15 mouse cellular contexts compared by ENCODE assay signal in the genomic region with DNA sequence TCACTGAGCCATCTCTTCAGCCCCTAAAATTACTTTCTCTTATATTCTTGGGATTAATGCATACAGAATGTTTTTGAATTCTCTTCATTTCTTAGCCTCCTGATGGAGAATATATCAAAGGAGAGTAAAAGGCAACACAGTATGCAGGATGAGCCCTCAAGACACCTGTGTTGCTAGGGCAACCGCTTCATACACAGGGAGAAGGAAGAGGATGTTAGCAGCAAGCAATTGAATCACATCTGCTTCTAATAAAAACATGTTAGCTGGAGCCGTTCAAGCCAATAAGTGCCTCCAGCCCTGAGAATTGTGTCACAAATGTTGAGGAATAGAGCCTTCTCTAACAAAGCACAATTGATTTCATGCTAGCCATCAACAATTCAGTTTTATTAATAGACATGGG.
DNase-seq lines count a peak whose midpoint lies in the region; ATAC-seq and TF ChIP-seq lines count a peak whose summit lies in the region.
"Had no signal": no experiment of that assay in that cellular context is flagged by ENCODE, and none has a peak within 500 bp of the region (broad histone marks: within the 10 kb centered on the region; RNA-seq: fewer than 3 reads in every experiment).

No protein-coding gene starts in this region.

- H3K36me3 ChIP-seq in forebrain, embryonic 14.5 days (ENCODE audit: control insufficient read depth, insufficient read depth, low read length) = no peaks in the 10 kb centered on the region
- no peaks in the 10 kb centered on the region for H3K36me3 ChIP-seq in forebrain, embryonic 10.5 days (replicated peaks)
- no peaks in the 10 kb centered on the region for H3K36me3 ChIP-seq in hindbrain, embryonic 16.5 days (ENCODE audit: control insufficient read depth, insufficient read depth, low read length)
- no peaks in the 10 kb centered on the region for H3K36me3 ChIP-seq in midbrain, embryonic 15.5 days (replicated peaks)
- H3K36me3 ChIP-seq in heart, embryonic 10.5 days = no peaks in the 10 kb centered on the region
- H3K36me3 ChIP-seq: heart, embryonic 15.5 days; lung, embryonic 15.5 days had no signal

- 87% methylated on average over 2 of the region's 2 CpGs for WGBS in forebrain, embryonic 14.5 days
- 70% methylated on average over 2 of the region's 2 CpGs for WGBS in forebrain, embryonic 10.5 days
- WGBS in hindbrain, embryonic 16.5 days = 37% methylated on average over 2 of the region's 2 CpGs
- WGBS in midbrain, embryonic 15.5 days = 48% methylated on average over 2 of the region's 2 CpGs
- WGBS in heart, embryonic 10.5 days = 63% methylated on average over 2 of the region's 2 CpGs

- peak; percentile 21 for DNase-seq in forebrain, embryonic 14.5 days (ENCODE audit: low spot score)
- no peak for DNase-seq in forebrain, embryonic 10.5 days (ENCODE audit: extremely low spot score, low spot score)
- DNase-seq in embryo, embryonic 10.5 days (ENCODE audit: low spot score) = peak; percentile 51
- DNase-seq in left cerebral cortex, adult 2 months (ENCODE audit: extremely low spot score in 1 of 2, low spot score in 2 of 2) = no peak
- no peak for DNase-seq in heart, embryonic 10.5 days (ENCODE audit: low spot score)
- no peak for DNase-seq in left cerebral cortex, postnatal 14 days (ENCODE audit: low spot score in 2 of 2)
- DNase-seq: cerebellum, adult 2 months; right cerebral cortex, postnatal 14 days; thymus, postnatal 36 days had no signal

- no peak for ATAC-seq in forebrain, embryonic 14.5 days
- ATAC-seq in hindbrain, embryonic 16.5 days = peak; percentile 58; the same call in 1 of the 2 replicates
- peak; percentile 89 for ATAC-seq in midbrain, embryonic 15.5 days (replicated peaks)

- TF ChIP-seq CTCF in left cerebral cortex, adult 2 months (IDR thresholded peaks at IDR 0.05) = no peak

- H3K9ac ChIP-seq in forebrain, embryonic 14.5 days (ENCODE audit: low read length) = no peak overlapping the region
- H3K9ac ChIP-seq in hindbrain, embryonic 16.5 days (ENCODE audit: low read depth, low read length) = no peak overlapping the region
- H3K9ac ChIP-seq in midbrain, embryonic 15.5 days = no peak overlapping the region
- H3K9ac ChIP-seq: heart, embryonic 15.5 days; lung, embryonic 15.5 days had no signal

- no peaks in the 10 kb centered on the region for H3K9me3 ChIP-seq in forebrain, embryonic 14.5 days (replicated peaks; ENCODE audit: control insufficient read depth, low read length)
- no peaks in the 10 kb centered on the region for H3K9me3 ChIP-seq in forebrain, embryonic 10.5 days
- no peaks in the 10 kb centered on the region for H3K9me3 ChIP-seq in hindbrain, embryonic 16.5 days (ENCODE audit: control insufficient read depth, low read length)
- H3K9me3 ChIP-seq in midbrain, embryonic 15.5 days = no peaks in the 10 kb centered on the region
- H3K9me3 ChIP-seq in heart, embryonic 10.5 days = no peaks in the 10 kb centered on the region
- H3K9me3 ChIP-seq: heart, embryonic 15.5 days; lung, embryonic 15.5 days had no signal

- intact Hi-C loops in left cerebral cortex, adult 2 months (cut with DNase I) = no loop called here
- intact Hi-C loops in left cerebral cortex, postnatal 14 days (cut with DNase I) = no loop called here

- no peak overlapping the region for H3K4me2 ChIP-seq in forebrain, embryonic 14.5 days (ENCODE audit: low read length)
- H3K4me2 ChIP-seq in hindbrain, embryonic 16.5 days (ENCODE audit: low read length) = no peak overlapping the region
- no peak overlapping the region for H3K4me2 ChIP-seq in midbrain, embryonic 15.5 days
- H3K4me2 ChIP-seq: heart, embryonic 15.5 days; liver, embryonic 11.5 days; lung, embryonic 15.5 days had no signal

- no peaks in the 10 kb centered on the region for H3K27me3 ChIP-seq in forebrain, embryonic 14.5 days (replicated peaks; ENCODE audit: control insufficient read depth, insufficient read depth, low read length)
- H3K27me3 ChIP-seq in forebrain, embryonic 10.5 days (ENCODE audit: poor library complexity, severe bottlenecking) = no peaks in the 10 kb centered on the region
- no peaks in the 10 kb centered on the region for H3K27me3 ChIP-seq in hindbrain, embryonic 16.5 days (replicated peaks; ENCODE audit: control insufficient read depth, insufficient read depth, low read length)
- no peaks in the 10 kb centered on the region for H3K27me3 ChIP-seq in midbrain, embryonic 15.5 days (replicated peaks)
- no peaks in the 10 kb centered on the region for H3K27me3 ChIP-seq in heart, embryonic 10.5 days (ENCODE audit: insufficient read depth, poor library complexity, severe bottlenecking)
- H3K27me3 ChIP-seq: heart, embryonic 15.5 days; lung, embryonic 15.5 days had no signal

- H3K4me3 ChIP-seq in forebrain, embryonic 14.5 days (ENCODE audit: low read depth, low read length) = no peak overlapping the region
- no peak overlapping the region for H3K4me3 ChIP-seq in forebrain, embryonic 10.5 days
- H3K4me3 ChIP-seq in hindbrain, embryonic 16.5 days (ENCODE audit: low read length) = no peak overlapping the region
- no peak overlapping the region for H3K4me3 ChIP-seq in midbrain, embryonic 15.5 days
- no peak overlapping the region for H3K4me3 ChIP-seq in left cerebral cortex, adult 2 months
- H3K4me3 ChIP-seq in heart, embryonic 10.5 days = no peak overlapping the region
- H3K4me3 ChIP-seq: heart, embryonic 15.5 days; lung, embryonic 15.5 days; myocyte had no signal

- H3K27ac ChIP-seq in forebrain, embryonic 14.5 days (ENCODE audit: low read depth, low read length) = no peak overlapping the region
- no peak overlapping the region for H3K27ac ChIP-seq in forebrain, embryonic 10.5 days
- H3K27ac ChIP-seq in hindbrain, embryonic 16.5 days (ENCODE audit: low read depth, low read length) = no peak overlapping the region
- H3K27ac ChIP-seq in midbrain, embryonic 15.5 days = peak overlapping the region; percentile 45
- H3K27ac ChIP-seq in left cerebral cortex, adult 2 months = no peak overlapping the region
- no peak overlapping the region for H3K27ac ChIP-seq in heart, embryonic 10.5 days
- H3K27ac ChIP-seq: heart, embryonic 15.5 days; lung, embryonic 15.5 days had no signal

- no peaks in the 10 kb centered on the region for H3K4me1 ChIP-seq in forebrain, embryonic 14.5 days (ENCODE audit: control insufficient read depth, insufficient read depth, low read length)
- no peaks in the 10 kb centered on the region for H3K4me1 ChIP-seq in forebrain, embryonic 10.5 days
- no peaks in the 10 kb centered on the region for H3K4me1 ChIP-seq in hindbrain, embryonic 16.5 days (ENCODE audit: control insufficient read depth, insufficient read depth, low read depth, low read length)
- H3K4me1 ChIP-seq in midbrain, embryonic 15.5 days = 0 out of 2 replicates have a peak, but pooled peaks cover 6% of the 10 kb centered on the region
- H3K4me1 ChIP-seq in heart, embryonic 10.5 days = no peaks in the 10 kb centered on the region
- H3K4me1 ChIP-seq: heart, embryonic 15.5 days; lung, embryonic 15.5 days had no signal

Comparison
In these comparisons a context has a peak if more than half of its experiments do, and no peak if none do; other contexts are left out.
1. DNase-seq: peak in forebrain, embryonic 14.5 days (single experiment) and embryo, embryonic 10.5 days (single experiment); none in forebrain, embryonic 10.5 days (single experiment), left cerebral cortex, adult 2 months (0 of 2), heart, embryonic 10.5 days (single experiment) and left cerebral cortex, postnatal 14 days (0 of 2).